Mouse (Mus musculus): ENCODE results near the gene Lrch3.
A peak's percentile ranks its signal among the peaks of the same experiment; 100 is the strongest.
"Not testable (repeated sequence)": the region's sequence is repeated elsewhere in the genome, so short reads cannot be mapped to it uniquely, and the experiment has no call there.

The Lrch3 gene

GRCm38 (mm10) chr16:33054927-33055326 lies 141.0 kb downstream of the Lrch3 start:
- DNase-seq (ENCODE audit: low spot score in 2 of 2), result not testable (repeated sequence)

- DNase-seq (ENCODE audit: low spot score in 2 of 2), result no peak
These were observed 141.8 kb downstream of the Lrch3 start for GRCm38 (mm10) chr16:33055655-33056054.

- peak; percentile 76 to 87 for DNase-seq (ENCODE audit: low spot score in 2 of 2)
These were observed 142.3 kb downstream of the Lrch3 start, which contains the start of the genes Iqcg and Rpl35a for GRCm38 (mm10) chr16:33056095-33056785. Gene Iqcg (minus strand): TSS chr16:33056218. Gene Rpl35a (plus strand): TSS chr16:33056453.

- no peak for DNase-seq (ENCODE audit: low spot score in 2 of 2)
These were observed 142.9 kb downstream of the Lrch3 start for GRCm38 (mm10) chr16:33056786-33057185.

DNA sequence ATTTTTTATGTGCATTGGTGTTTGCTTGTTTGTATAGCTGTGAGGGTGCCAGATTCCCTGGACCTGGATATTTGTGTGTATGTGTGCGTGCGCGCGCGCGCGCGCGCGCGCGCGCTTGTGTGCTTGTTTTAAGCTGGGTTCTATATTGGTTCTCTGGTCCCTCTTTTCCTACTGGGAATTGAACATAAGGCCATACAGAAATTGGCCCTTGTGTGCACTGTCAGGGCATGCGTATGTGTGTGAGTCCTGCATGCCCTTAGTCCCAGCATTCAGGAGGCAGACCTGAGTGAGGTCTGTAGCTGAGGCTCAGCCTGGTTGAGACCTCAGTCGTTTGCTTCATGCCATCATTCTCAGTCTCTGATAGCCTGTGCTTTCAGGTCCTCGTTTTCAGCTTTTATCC lies 144.1 kb downstream of the Lrch3 start:
- DNase-seq (ENCODE audit: low spot score in 2 of 2), result no peak

DNA sequence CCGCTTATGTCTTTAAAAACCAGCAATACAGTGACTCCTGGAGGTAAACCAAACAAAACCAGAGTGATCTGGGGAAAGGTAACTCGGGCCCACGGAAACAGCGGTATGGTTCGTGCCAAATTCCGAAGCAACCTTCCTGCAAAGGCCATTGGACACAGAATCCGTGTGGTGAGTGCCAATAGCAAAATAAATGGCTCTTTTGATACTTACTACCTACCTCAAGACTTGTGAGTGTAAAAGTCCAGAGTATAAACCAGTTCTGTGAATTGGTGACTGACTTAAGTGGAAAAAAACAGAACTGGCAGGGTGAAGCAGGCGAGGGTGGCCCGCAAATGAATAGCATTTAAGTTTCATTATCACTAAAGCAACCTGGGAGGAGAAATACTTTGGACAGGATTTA lies 144.8 kb downstream of the Lrch3 start:
- DNase-seq (ENCODE audit: low spot score in 2 of 2), result not testable (repeated sequence)

- no peak for DNase-seq (ENCODE audit: low spot score in 2 of 2)
These were observed 145.6 kb downstream of the Lrch3 start for GRCm38 (mm10) chr16:33059471-33059870.

GRCm38 (mm10) chr16:33060926-33061325 lies 147.0 kb downstream of the Lrch3 start:
- no peak for DNase-seq (ENCODE audit: low spot score in 2 of 2)

GRCm38 (mm10) chr16:33061400-33061799 lies 147.5 kb downstream of the Lrch3 start:
- DNase-seq (ENCODE audit: low spot score in 2 of 2), result no peak

DNA sequence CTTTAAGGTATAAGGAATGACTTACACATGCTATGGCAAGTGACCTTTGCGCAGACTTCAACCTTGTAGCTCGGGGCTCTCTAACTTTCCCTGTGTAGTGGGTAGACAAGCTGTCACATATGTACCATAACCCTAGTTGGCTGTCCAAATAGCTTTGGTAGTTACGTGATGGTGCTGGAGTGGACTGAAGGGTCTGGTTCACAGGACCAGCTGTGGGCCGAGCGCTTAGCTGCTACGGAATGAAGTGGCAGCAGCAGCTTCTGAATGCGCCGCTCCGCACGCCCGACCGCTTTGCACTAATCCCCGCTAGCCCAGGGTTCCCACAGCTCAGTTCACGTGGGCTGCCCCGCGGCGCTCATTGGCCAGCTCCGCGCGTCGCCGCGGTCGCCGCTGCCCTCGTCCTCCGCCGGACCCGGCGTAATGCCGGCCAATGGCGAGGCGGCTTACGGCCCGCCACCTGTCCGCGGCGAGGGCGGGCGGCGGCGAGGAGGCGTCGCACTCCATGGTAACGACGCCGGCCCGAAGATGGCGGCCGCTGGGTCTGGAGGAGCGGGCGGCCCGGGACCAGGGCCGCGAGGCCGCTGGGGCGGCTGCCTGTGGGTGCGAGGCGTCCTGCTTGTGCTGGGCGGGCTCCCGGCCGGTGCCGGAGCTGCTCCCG lies 148.3 kb downstream of the Lrch3 start, which contains the start of gene Lmln:
TSS of gene Lmln (plus strand) at position 498 of the 658 bp plus-strand sequence.
- DNase-seq (ENCODE audit: low spot score in 2 of 2), result peak; percentile 80 to 88

DNA sequence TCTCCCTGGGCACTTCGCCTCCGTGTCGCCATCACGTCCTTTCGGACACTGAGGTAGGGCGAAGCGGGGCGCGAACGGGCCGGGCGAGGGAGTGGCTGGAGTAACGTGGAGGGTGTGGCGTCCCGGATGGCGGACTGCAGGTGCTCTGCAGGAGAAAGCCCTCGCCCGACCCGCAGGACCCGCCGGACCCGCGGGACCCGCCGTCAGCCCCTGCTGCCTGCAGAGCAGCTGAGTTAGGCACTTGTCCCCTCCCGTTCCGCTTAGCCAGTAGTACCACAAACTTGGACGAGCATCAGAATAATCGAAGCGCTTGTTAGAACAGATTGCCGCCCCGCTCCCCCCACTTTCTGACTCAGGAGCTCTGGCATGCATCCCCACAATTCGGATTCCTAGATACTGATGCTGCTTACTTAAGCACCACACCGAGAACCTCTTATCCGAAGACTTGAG lies 148.8 kb downstream of the Lrch3 start:
- peak in 1 of 2 experiments; percentile 53 for DNase-seq (ENCODE audit: low spot score in 2 of 2)

GRCm38 (mm10) chr16:33063267-33063666 lies 149.4 kb downstream of the Lrch3 start:
- DNase-seq (ENCODE audit: low spot score in 2 of 2), result no peak

DNA sequence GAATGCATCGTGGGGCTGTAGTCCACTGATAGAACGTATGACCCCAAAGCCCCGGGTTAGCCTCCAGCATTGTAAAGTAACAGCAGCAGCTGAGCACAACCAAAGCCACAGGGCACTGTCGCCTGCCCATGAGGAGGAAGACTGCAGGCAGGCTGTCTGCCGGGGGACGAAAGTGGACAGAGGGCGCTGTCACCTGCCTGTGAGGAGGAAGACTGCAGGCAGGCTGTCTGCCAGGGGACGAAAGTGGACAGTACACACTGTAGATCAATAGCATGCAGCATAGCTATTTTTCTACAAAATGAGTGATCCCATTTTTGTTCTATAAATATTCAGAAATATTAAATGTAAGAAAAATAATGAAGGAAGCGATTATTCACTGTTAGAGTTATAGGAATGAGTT lies 150.7 kb downstream of the Lrch3 start:
- DNase-seq (ENCODE audit: low spot score in 2 of 2), result no peak
